Mouse (Mus musculus): ENCODE results near the gene Tmem210.

Gene Tmem210

GRCm38 (mm10) chr2:25264851-25265250 lies 23.1 kb upstream of the Tmem210 start:
- in situ Hi-C loops (cut with MboI; ENCODE audit: low sequenced_read_pairs): no loop called here

- in situ Hi-C loops (cut with MboI; ENCODE audit: low sequenced_read_pairs): no loop called here
Observed at GRCm38 (mm10) chr2:25265897-25266656, 21.9 kb upstream of the Tmem210 start.

DNA sequence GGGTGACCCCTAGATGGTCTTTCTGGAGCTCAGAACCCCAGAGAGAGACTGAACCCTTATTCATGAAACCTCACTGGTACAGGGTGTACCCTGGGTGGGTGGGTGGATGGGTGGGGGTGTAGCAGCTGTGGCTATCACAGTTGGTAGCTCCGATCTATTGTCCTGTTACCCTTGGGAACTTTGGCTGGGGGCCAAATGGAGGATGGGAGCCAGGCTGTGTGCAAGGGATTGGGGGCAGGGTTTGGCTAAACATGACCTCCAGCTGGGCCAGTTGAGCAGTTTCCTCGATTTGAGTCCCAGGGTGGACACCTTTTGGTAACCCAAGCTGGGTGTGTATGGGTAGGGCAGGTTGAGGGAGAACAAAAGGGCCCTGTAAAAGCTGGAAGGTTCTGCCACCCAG lies 21.2 kb upstream of the Tmem210 start:
- in situ Hi-C loops (cut with MboI; ENCODE audit: low sequenced_read_pairs): no loop called here

- in situ Hi-C loops (cut with MboI; ENCODE audit: low sequenced_read_pairs): no loop called here
Observed at GRCm38 (mm10) chr2:25267241-25267640, 20.7 kb upstream of the Tmem210 start.

DNA sequence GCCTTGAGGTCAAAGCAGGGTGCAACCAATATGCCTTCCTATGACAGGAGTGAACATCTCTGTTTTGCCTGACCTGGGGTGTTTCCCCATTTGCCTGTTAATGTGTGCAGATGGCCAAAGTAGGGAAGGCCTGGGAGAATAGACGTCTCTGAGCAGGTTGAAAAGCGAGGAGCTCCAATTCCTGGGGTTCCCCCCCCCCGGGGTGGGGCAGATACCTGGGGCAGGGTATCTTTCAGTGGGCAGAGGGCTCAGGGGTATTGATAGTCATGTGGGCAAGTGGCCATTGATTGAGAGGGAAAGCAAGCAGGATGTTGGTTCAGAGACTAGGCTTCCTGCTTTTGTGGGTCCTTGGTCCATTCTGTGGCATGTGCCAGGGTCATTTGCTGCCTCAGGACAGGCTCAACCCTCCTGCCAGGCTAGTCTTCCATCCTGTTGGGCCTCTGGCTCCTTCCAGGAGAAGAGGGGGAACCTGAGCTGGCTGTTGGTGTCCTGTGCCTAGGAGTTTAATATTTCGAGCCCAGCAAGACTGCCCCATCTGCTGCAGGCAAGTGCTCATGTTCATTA lies 20.1 kb upstream of the Tmem210 start:
- in situ Hi-C loops (cut with MboI; ENCODE audit: low sequenced_read_pairs): no loop called here

GRCm38 (mm10) chr2:25271827-25272511 lies 16.0 kb upstream of the Tmem210 start, which contains the start of the genes Ssna1 and Anapc2:
Gene Ssna1 (minus strand): TSS chr2:25272438.
Gene Anapc2 (plus strand): TSS chr2:25272478.
- in situ Hi-C loops (cut with MboI; ENCODE audit: low sequenced_read_pairs): no loop called here

- in situ Hi-C loops (cut with MboI; ENCODE audit: low sequenced_read_pairs): no loop called here
Observed at GRCm38 (mm10) chr2:25272515-25272914, 15.4 kb upstream of the Tmem210 start.

DNA sequence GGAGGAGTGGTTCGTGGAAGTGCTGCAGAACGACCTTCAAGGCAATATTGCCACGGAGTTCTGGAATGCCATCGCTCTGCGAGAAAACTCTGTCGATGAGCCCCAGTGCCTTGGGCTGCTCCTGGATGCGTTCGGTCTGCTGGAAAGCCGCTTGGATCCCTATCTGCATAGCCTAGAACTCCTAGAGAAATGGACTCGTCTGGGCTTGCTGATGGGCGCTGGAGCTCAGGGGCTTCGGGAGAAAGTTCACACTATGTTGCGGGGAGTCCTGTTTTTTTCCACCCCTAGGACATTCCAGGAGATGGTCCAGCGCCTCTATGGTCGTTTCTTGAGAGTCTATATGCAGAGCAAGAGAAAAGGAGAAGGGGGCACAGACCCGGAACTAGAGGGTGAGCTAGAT lies 14.9 kb upstream of the Tmem210 start:
- in situ Hi-C loops (cut with MboI; ENCODE audit: low sequenced_read_pairs): no loop called here

DNA sequence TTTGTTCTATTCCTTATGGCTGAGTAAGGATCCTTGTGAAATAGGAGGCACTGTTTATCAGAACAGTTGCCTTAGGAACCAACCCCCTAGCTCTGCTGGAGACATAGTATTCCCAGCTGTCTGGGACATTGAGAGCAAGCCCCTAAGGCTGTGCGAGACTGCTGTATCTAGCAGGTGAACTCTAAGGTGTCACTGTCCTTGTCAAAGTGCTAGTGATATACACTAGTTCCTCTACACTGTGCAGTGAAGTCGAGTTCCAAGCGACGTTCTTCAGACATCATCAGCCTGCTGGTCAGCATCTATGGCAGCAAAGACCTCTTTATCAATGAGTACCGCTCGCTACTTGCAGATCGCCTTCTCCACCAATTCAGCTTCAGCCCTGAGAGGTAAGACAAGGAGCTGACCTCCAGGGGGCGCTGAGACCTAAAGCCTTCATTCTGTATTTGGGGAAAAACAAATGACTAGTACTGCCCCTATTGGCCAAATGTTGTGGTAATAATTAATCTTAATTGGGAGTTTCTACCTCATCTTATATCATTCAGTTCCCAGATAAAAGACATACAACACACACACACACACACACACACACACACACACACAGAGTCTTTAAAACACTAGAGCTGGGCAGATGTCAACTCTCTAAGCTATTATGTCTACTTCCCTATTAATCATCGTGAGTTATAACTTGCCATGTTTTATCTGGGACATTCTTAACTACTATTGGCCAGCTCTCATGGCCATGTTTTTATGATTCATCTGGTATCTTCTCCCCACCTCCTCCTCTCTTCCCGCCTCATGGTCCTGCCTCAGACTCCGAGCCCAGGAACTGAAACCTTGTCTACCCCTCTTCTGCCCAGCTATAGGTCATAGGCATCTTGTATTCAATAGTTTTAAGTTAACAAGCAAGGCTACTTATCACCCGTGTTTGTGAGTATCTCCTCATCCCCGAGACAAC lies 8.7 kb upstream of the Tmem210 start:
- in situ Hi-C loops (cut with MboI; ENCODE audit: low sequenced_read_pairs): no loop called here

- in situ Hi-C loops (cut with MboI; ENCODE audit: low sequenced_read_pairs): no loop called here
Observed at GRCm38 (mm10) chr2:25285551-25285950, 2.4 kb upstream of the Tmem210 start.

- in situ Hi-C loops (cut with MboI; ENCODE audit: low sequenced_read_pairs): no loop called here
Observed at GRCm38 (mm10) chr2:25286314-25286713, 1.6 kb upstream of the Tmem210 start.

GRCm38 (mm10) chr2:25286837-25287636 lies 908 bp upstream of the Tmem210 start:
- in situ Hi-C loops (cut with MboI; ENCODE audit: low sequenced_read_pairs): no loop called here

- in situ Hi-C loops (cut with MboI; ENCODE audit: low sequenced_read_pairs): no loop called here
Observed at GRCm38 (mm10) chr2:25288734-25289345, 895 bp downstream of the Tmem210 start.

GRCm38 (mm10) chr2:25289651-25290050 lies 1.7 kb downstream of the Tmem210 start, which contains the start of gene Lrrc26:
Gene Lrrc26 (plus strand): TSS chr2:25289915.
- in situ Hi-C loops (cut with MboI; ENCODE audit: low sequenced_read_pairs): no loop called here

GRCm38 (mm10) chr2:25290101-25290815 lies 2.3 kb downstream of the Tmem210 start:
- in situ Hi-C loops (cut with MboI; ENCODE audit: low sequenced_read_pairs): no loop called here

GRCm38 (mm10) chr2:25290816-25291130 lies 2.8 kb downstream of the Tmem210 start:
- in situ Hi-C loops (cut with MboI; ENCODE audit: low sequenced_read_pairs): no loop called here

GRCm38 (mm10) chr2:25291184-25292053 lies 3.5 kb downstream of the Tmem210 start:
- in situ Hi-C loops (cut with MboI; ENCODE audit: low sequenced_read_pairs): no loop called here

GRCm38 (mm10) chr2:25292054-25292544 lies 4.2 kb downstream of the Tmem210 start:
- in situ Hi-C loops (cut with MboI; ENCODE audit: low sequenced_read_pairs): no loop called here
